Mouse (Mus musculus): Measurements from ENCODE around the gene Helz.
A peak's percentile ranks its signal among the peaks of the same experiment; 100 is the strongest.
"Not testable (repeated sequence)": the region's sequence is repeated elsewhere in the genome, so short reads cannot be mapped to it uniquely, and the experiment has no call there.

Helz gene

DNA sequence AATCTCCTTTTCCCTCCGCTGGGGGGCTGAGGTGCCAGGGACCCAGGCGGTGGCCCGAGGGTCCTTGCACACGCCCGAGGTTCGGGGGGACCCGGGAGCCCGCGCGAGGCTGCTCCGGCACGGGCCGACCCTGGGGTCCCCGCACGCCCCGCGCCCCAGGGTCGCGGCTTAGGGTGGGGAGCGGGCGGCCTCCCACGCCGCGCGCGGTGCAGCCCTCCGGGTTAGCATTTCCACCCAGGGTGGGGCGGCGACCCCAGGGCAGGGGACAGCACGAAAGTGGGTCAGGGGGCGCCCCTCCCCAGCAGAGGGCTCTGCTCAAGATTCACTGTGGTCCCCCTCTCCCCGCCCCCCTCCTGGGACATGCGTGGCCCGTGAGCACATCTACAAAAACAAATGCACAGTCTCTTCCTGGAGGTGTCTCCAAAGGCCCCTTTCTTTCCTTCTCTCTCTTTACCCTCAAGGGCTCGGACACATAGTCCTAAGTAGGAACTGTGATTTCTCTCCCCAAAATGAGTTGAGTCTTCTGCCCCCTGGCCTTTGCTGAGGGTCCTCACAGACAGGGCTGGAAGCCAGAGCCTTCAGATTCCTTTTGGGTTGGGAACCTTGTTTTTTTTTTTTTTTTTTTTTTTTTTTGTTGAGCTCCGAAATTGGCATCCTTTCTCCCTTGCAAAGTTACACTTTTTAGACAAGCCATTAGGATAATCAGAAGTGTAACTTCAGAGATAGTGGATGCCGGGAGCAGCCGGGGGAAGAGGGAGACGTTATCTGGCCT lies 660 bp downstream of the Helz start:
- DNase-seq (ENCODE audit: low spot score in 2 of 2) = no peak

DNA sequence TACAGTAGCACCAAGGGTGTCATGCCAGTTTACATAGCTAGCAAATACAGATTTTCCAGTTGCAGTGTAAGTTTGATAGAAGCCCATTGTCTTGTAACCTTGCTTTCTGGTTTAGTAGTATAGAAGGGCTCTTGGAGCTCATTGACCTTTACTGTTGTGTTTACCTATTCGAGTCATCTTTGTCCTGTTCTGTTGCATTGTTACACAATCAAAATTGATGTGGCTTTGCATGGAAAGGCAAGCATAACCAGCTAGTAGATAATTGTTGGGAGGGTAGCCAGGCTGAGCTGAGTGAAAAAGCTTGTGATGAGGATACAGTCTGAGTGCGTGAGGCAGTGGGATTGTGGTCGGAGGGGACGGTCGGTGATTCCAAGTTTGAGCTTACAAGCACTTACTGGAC lies 12.1 kb downstream of the Helz start:
- no peak for DNase-seq (ENCODE audit: low spot score in 2 of 2)

DNA sequence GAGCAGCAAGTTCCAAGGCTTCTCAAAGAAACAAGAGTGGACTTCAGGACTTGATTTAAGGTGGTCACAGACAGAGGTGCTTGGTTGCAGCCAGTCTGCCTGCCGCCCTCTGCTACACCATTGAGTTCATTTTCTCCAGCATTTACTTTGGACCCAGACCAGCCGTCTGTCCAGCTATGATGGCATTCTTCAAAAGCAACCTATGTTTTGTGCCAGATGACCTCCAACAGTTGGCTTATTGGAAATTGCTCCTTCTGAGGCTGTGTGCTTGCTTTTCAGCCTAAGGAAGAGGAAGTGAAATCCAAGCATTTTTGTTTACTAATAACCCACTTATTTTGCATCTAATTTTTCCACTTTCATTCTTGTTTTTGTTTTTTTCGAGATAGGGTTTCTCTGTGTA lies 19.7 kb downstream of the Helz start:
- no peak for DNase-seq (ENCODE audit: low spot score in 2 of 2)

DNA sequence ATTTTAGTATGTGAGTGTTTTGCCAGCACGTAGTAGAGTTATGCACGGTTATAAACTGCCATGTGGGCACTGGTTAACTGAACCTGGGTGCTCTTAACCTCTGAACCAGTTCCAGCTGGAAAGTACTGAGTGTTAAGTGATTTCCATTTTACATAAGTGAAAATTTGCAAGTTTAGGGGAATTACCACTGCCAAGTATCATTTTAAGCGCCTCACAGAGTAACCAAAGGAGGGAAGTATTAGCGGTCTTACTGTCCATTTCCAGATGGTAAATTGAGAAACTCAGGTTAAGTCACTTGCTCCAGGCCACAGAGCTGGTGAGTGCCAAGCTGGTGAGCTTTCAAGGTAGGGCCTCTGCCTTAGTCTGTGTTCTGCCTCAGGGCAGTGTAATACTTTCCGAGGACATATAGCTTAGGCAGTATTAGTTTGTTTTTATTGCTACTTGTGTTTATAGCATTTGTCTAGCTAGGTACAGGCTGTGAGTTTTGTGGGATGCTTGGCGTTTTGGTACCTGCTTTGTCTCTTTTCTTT lies 20.8 kb downstream of the Helz start:
- DNase-seq (ENCODE audit: low spot score in 2 of 2) = no peak

DNA sequence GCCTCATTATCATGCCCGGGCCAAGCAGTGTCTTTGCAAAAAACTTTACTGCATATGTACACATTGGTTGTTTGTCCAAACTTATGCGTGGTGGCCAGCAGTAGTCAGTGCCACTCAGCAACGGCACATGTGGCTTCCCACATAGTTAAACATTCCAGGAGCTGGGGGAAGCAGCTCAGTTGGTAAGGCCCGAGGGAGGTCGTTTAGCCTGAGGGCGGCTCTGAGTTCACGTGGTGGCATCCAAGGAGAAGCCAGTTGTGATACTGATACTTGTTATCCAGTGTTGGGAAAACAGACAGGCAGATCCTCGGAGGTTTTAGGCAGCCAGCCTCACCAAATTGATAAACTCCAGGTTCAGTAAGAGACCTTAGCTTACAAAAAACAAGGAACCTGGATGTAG lies 23.2 kb downstream of the Helz start:
- not testable (repeated sequence) for DNase-seq (ENCODE audit: low spot score in 2 of 2)

DNA sequence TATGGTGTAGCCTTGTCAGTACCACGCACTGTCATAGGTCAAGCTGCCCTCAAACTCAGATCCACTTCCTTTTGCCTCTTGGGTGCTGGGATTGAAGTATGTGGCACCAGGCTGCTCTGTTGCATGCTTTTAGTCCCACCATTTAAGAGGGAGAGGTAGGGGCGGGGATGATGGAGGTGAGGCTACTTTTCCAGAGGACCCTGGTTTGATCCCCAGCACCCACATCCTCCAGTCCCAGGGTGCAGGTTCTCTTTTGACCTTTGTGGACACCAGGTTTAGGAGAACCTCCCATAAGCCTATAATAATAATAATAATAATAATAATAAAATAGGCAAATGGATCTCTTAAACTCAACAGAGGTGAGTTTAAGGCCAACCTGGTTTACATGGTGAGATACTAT lies 23.6 kb downstream of the Helz start:
- no peak for DNase-seq (ENCODE audit: low spot score in 2 of 2)

DNA sequence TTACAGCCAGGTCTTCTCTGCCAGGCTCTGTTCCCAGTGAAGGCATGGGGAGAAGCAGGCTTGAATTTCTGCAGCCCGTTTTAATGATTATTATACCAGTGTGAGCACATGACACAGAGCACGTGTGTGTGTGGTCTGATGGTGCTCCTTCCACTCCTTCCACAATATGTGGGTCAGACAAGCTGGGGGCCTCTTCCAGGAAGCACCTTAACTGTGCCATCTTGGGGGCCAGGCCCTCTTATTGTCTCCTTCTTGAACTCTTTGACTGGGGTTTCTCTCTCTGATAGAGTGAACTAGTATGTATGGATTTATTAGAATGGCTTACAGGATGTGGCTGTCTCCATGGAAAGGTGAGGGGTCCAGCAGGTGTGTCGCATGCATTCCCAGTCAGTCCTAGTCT lies 24.8 kb downstream of the Helz start:
- no peak for DNase-seq (ENCODE audit: low spot score in 2 of 2)

DNA sequence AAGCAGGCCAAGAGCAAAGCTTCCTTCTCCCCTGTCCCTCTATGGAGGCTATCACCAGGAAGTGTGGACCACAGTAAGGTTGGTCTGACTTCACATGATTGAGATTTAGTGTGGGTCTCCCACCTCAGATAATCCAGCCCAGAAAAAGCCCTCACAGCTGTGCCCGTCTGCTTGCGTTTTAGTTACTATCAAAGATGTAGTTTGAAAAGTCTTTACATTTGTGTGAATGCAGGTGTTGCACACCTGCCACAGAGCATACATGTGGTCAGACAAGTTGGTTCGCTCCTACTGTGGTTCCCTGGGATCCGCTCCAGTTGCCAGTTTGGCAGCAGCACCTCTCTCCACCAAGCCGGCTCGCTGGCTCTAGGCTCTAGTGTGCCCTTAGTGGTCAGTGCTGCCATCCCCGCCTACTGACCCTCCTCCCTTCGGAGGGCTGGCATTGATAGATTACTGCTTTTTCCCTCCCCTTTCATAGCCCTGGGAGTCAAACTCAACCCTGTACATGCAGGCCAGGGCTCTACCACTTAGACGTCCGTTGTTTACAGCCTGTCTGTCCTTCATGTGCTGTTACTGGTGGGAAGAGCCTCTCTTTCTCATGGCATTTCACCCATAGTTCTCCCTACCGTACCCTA lies 25.4 kb downstream of the Helz start:
- DNase-seq (ENCODE audit: low spot score in 2 of 2) = no peak

DNA sequence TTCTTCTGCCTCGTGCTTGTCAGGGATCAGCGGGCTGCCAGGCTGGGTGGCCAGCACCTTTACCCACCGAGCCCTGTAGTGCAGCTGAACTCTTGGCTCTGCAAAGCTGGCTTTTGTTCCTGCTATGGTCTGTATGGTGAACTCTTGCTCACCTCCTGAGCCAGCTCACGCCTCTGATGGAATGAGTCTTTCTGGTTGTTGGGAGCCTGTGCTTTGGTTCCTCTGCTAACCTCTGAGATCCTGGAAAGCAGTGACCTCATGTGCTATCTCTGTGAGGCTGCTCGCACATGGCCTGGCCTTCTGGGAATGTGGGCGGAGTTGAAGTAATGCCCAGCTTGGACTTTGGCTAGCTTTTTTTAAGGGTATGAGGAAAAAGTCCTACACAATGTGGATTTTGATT lies 26.1 kb downstream of the Helz start:
- no peak for DNase-seq (ENCODE audit: low spot score in 2 of 2)

DNA sequence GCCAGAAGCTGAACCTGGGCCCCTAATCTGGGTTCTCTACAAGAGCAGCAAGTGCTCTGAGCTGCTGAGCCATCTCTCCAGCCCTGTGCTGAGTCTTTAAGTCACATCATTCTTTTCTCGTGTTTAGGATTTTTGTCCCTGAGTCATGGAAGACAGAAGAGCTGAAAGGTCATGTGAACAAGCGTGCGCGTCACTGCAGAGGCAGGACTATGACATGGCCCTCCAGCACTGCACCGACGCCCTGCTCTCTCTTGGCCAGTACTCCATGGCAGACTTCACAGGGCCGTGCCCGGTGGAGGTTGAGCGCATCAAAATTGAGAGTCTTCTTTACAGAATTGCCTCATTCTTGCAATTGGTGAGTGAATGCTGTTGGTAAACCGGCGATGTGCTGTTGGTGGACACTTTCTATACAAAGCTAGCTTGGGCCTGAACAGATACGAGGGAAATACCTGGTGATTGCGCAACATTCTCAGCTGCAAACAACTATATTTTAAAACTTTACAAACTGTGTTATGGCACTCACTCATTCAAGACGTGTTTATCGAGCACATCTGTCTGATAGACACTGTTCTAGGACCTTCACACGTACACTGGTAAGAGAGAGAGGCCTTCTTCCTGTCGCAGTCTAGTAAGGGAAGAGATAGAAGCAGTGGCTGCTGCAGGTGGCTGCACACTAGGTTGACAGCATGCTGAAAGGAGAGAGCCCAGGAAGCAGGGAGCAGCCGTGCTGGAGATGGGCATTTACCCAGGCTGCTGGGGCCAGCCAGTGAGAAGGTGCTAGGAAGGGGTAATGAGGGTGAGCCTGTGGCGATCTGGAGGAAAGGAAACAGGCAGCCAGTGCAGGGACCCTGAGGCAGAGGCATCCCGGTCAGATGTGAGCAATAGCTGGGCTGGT lies 27.3 kb downstream of the Helz start:
- DNase-seq (ENCODE audit: low spot score in 2 of 2) = no peak

DNA sequence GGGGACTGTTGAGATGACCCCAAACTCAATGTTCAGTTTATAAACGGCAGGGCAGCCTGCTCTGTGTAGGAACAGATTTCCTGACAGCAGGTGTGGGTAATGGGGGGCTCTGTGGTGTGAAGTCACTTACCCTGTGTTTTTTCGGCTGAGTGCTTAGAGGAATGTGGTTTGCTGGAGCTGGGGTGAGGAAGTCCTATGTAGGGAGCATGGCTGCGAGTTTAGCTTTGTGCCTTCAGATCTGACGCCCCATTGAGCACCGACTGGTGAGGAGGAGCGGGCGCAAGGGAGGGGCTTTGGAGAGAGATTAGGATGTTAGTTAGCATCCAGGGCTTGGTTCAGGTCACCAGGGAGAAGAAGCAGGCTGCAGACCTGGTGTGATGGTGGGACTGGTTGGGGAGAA lies 28.5 kb downstream of the Helz start:
- DNase-seq (ENCODE audit: low spot score in 2 of 2) = no peak

DNA sequence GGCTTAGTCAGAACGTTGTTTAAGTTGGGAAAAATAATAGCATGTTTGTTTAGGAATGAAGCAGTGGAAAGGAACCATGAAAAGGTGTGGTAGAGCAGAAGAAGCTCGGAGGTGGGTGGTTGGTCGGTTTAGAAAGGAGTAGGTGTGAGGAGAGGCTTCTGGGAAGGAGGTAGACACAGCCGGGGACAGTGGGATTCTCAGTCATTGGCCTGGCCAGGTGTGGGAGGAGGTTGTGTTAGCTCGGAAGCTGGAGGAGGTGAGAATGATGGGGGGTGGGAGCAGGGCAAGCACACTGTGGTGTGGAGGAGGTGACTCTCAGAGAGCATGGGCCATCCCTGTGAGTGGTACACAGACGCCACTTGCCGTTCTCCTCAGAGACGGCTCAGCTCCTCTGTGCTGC lies 29.7 kb downstream of the Helz start:
- DNase-seq (ENCODE audit: low spot score in 2 of 2) = peak; percentile 35 to 49

DNA sequence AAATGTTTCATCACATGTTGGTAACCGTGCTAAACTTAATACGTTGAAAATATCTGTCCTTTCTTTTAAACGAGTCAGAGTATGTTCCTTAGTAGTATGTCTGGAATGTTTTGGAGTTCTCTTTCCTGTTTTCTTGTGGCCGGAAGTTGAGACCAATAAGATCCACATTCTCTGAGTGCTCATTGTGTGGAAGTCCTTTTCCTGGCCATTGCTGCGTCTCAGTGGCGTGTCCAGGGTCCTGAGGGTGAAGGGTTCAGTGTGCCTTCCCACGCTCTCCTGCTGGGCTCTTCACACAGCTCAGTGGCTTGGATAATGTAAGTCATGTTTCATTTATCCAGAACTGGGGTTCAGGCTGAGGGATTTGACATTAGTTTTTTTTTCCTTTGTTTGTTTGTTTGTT lies 30.5 kb downstream of the Helz start:
- DNase-seq (ENCODE audit: low spot score in 2 of 2) = no peak

DNA sequence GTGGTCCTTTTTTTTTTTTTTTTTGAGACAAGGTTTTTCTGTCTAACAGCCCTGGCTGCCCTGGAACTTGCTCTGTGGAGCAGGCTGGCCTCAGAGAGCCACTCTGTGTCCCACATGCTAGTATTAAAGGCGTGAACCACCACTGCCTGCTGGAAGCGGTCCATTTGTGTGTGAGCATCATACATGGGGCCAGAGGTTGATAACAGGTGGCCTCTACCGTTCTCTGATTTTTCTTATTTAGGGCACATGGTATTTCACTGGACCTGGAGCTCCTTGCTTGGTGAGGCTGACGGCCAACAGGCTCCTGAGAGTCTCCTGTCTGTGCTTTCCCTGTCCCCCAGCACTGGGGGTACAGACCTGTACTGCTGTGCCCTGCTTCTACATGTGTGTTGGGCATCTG lies 33.1 kb downstream of the Helz start:
- DNase-seq (ENCODE audit: low spot score in 2 of 2) = no peak

DNA sequence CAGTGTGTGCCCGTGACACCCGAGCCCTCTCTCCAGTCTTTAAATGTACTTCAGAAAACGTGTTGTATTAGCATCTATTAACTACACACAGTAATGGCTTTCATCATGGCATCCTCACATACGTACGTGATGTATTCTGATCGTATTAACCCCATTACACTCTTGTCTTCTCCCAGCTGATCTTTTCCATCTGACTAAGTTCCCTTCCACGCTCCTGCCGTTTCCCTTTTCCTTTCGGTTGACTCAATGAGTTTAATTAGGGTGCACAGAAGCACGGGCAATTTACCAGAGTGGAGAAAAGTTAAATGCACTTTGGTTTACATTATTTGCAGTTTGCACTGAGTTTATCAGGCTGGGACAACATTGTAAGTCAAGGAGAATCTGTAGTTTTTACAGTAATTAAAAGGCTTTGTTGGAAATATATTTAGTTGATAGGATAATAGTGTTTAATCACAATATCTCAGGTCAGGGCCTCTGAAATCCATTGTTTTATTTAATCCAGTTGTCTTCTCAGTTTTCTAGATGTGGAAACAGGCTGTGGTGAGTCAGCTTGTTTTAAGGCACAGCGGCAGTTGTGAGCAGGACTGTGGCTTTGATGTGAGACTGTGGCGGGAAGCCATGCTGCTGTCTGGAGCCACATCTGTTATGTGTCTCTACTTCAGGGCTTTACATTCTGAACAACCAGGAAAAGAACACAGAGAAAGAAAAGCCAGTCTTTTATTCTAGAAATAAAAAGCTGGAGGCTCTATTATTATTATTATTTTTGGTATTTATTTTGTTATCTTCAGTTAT lies 37.1 kb downstream of the Helz start:
- no peak for DNase-seq (ENCODE audit: low spot score in 2 of 2)

DNA sequence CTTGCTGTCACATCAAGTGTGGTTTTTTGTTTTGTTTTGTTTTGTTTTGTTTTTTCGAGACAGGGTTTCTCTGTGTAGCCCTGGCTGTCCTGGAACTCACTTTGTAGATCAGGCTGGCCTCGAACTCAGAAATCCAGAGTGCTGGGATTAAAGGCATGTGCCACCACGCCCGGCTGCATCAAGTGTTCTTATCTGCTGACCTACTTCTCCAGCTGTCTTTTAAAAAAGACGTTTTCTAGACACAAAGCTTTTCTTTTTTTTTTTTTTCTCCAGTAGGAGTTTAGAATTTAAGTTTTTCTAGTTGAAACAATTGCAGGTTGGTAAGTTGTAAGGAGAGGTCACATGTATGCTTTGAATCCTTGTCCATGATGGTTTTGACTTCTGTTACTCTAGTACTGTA lies 38.4 kb downstream of the Helz start:
- not testable (repeated sequence) for DNase-seq (ENCODE audit: low spot score in 2 of 2)

DNA sequence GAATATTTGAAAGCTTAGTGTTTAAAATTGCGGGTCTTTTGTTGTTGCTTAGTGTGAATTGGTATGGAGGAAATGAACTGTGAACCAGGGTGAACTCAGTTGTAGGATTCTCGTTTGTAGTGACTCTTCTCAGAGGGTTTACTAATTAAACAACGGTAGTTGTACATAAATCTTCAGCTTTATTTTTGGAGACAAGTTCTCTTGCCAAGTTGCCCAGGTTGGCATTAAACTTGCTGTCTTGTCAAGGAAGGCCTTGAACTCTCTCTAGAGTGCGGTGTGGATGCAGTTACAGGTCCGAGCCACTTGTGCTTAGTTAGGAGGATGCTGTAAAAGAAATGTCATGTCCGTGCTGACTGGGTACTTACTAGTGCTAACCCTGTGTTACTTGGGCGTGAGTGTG lies 39.4 kb downstream of the Helz start:
- DNase-seq (ENCODE audit: low spot score in 2 of 2) = no peak

DNA sequence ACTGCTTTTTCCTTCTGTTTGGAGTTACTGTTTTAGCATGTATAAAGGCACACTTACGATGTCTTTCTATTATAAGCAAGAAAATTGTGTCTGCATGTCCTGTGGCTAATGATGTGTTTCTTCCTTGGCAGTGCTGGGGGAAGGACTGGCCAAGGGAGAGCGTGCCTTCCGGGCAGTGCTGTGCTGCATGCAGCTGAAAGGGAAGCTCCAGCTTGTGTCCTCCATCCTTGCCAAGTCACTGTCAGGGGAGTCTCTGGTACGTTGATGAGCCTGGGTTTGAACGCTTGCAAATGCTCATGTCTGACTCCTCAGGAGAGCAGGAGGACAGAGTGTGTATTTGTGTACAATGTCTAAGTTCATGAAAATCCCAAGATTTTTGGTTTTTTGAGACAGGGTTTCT lies 44.8 kb downstream of the Helz start:
- no peak for DNase-seq (ENCODE audit: low spot score in 2 of 2)

DNA sequence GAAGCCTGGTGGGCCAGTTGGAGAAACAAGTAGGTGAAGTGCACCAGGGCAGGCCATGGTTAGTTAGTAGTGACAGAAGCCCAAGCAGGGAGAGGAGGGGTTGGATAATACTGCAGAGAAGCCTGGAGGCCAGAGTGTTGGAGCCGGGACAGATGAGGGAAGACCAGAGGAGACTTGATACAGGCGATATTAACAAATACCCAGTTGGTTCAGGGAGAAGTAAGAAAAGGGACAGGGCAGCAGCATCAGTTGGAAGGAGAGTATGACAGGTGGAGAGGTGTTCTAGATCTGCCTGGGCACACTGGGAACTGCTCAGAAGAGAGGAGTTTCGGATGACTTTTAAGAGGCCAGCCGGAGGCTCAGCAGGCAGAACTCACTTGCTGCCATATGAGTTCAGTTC lies 49.7 kb downstream of the Helz start:
- DNase-seq (ENCODE audit: low spot score in 2 of 2) = no peak

DNA sequence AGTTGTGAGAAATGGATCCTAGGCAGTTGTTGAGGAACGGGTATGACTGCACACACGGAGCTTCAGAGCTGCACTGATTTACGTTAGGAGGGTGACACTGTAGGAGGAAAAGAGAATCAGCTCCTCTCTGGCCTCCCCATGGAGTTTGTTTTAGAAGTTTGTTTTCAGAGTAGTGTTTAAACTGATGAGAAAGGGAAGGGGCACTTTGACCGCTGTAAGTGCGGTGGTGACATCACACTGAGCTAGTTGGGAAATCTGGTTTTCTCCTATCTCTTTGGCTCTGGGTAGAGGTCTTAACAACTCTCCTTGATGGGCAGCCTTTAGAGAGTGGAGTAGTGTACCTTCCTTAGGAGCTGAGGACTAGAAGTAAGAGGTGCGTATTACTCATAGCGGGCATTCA lies 58.0 kb downstream of the Helz start:
- no peak for DNase-seq (ENCODE audit: low spot score in 2 of 2)

DNA sequence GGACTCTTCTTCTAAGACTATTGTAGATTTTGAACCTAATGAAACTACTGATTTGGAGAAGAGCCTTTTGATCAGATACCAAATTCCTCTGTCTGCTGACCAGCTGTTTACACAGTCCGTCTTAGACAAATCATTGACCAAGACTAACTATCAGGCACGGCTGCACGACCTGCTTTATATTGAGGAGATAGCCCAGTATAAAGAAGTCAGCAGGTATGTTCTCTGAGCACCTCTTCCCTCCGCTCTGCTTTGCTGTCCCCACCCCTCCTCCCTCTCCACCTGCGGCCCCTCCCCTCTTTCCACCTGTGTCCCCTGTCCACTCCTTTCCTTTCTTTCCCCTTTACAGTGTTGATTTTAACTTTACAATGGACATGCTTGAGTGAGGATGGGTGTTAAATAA lies 66.2 kb downstream of the Helz start:
- DNase-seq (ENCODE audit: low spot score in 2 of 2) = no peak

DNA sequence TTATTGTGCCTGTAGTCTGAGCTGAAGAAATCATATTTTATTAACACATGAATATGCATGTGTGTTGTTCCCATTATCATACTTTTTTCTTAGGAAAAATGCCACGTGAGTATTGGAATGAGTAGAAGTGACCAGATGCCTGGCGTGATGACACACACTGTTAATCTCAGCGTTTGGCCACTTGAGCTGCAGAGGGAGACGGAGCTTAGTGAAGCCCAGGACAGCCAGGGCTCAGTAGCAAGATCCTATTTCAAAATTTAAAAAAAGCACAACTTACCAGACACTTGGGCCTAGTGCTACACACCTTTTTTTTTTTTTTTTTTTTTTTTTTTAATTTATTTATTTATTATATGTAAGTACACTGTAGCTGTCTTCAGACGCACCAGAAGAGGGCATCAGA lies 68.0 kb downstream of the Helz start:
- no peak for DNase-seq (ENCODE audit: low spot score in 2 of 2)

Data from frontal cortex, postnatal 36 days (tissue).